Mouse (Mus musculus) c-Kit-negative CD71-positive TER-119-positive erythroid progenitor cells, embryonic 14.5 days (primary cell): Measurements from ENCODE around the gene Hexim2.

Source experiments
- DNase-seq: peaks from one replicate; pipeline ENCODE4 v3.0.0-alpha.2; 2013; ENCODE audit warnings: low read depth, low spot score

Gene Hexim2

GRCm38 (mm10) chr11:103131701-103132575 is at the start of gene Hexim2:
Gene Hexim2, plus strand, starts transcription at chr11:103132429.
- peak; percentile 50 for DNase-seq

- DNase-seq, result no peak
Measured at GRCm38 (mm10) chr11:103093306-103093705, 38.9 kb upstream of the Hexim2 start.

DNA sequence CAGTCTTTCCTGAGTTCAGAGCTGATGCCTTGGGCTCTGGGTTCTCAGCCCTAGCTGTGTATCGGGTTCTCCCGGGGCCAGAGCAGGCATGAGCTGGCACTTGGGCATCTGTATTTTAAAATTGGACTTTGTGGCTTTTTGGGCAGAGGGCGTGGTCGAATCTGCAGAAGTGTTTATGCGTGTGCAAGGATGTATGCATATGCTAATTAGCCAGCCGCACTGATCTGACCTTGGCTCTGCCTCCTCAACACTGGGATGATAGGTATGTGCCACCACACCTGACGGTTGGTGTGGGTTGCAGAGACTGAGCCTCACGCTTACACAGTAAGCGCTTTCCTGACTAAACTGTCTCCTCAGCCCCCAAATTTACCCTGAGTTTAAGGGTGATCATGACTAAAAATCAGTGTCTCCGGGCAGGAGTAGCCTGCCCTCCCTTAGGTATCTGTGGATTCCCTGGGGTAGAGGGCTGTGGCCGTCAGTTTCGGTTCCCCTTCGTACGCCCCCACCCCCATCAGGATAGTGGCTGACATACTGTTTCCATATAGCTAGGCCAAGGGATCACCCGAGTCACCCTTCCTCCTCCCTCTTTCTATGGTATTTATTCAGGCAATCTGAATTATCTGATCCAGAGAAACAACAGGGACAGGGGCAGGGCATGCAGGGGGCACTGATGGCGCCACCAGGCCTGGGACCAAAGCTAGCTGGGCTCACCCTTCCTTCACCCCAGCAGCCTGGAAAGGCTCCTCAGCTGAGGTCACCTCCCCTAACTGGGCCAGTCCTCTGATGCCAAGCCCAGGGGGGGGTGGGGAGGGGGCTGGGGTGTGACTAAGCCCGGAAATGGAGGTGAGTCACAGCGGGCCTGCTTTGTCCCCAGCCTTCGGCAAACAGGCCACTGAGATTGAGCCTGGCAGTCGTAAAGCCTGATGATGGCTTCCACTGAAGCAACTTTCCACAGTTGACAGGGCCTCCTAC is 38.1 kb upstream of the Hexim2 start:
- DNase-seq, result no peak

GRCm38 (mm10) chr11:103095107-103095670 is 37.0 kb upstream of the Hexim2 start:
- DNase-seq, result no peak

GRCm38 (mm10) chr11:103095801-103096200 is 36.4 kb upstream of the Hexim2 start:
- no peak for DNase-seq

DNA sequence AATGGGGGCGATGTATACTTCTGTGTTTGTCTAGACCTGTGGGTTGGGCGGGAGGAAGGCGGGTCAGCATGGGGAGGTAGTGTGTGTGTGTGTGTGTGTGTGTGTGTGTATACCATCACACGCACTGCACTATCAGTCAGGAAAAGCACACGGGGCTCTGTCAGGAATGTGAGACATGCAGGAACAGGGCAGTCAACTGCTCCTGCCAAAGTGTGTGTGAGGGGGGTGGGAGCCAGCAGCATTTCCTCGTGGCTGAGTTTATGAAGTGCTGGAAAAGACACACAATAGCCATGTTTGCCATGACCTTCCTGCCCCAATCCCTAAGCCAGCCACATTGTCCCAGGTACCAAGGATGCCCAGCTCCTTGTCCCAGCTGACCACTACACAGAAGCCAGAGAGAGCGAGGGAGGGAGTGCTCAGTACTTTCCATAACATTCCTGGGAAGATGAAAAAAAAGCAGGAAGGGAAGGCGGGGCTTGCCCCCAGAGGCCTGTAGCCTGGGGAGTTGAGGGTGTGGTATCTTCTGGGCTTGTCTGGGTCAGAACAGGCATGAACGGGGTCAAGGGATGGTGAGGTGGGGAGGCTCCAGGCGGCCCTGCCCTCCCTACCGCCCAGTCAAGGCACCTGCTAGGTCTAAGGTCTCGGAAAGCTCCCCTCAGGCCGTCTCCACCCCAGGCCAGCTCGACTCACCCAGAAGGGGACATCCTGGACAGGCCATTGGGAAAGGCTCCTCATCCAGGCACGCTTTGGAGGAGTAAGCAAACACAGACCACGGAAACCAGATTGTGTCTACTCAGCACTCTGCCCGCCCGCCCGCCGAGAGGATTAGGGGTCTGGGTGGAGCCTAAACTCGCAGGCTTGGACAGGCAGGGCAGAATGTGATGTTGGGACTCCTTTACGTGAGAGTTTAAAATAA is 35.0 kb upstream of the Hexim2 start:
- DNase-seq, result no peak

- no peak for DNase-seq
Measured at GRCm38 (mm10) chr11:103098531-103099190, 33.6 kb upstream of the Hexim2 start.

DNA sequence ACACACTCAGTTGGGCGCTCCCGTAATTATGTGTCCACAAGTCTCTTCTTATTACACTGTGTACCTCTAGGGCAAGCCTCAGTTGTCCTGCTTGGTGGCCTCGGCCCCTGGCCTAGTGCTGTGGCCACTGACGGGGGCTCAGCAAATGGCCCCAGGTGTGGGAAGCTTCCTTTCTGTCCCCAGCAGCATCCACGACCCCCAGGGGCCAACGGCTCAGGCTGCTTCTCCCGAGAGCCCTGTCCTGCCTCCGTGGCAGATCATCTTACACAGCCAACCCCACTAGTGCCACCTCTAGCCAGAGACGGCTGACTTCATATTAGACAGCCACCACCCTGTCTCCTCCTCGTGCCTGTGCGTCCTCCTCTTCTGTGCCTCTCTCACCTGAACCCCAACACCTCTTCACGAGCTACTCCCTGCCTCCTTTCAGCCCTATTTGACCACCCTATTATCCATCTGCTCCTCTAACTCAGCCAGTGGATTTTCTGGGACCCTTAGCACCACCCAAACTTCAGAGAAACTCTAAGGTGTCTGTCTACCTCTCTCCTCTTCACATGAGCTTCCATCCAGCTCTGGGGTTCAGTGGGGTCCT is 32.8 kb upstream of the Hexim2 start:
- no peak for DNase-seq

DNA sequence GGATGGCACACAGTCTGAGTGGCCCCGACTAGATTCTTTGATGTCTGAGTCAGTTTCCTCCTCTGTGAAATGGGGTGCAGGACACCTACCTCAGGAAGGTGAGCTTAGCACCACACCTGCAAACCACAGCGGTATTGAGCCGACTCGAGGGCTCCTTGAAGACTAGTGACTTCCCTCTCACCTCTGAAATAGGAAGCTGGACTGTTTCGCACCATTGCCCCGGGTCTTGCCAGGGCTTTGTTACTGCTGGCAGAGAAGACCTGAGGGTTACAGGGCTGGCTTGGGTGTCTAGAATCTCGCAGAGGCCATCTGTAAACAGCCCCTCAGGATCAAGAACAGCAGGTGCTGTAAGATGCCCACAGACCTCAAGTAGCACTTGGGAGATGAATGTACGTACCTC is 31.9 kb upstream of the Hexim2 start:
- no peak for DNase-seq

DNA sequence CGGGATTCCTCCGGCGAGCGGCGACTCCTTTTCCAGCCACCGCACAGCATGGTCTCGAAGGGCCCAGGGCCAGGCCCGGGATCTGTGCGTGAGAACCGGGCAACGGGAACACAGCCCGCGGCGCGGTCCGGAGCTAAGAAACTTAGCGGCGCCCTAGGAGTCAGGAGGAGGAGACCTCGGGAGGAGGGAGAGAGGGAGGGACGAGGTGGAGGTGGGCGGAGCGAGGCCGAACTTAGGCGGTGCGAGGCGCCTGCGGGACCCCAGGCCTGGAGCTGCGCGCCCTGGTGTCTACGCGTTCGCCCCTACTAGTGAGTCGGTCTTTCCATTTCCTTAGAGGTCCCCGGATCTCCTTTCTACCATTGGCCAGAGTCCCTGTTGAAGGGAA is 30.8 kb upstream of the Hexim2 start, which contains the start of the genes Plcd3 and Acbd4:
Gene Plcd3 (minus strand): TSS at position 178 of the 385 bp plus-strand sequence.
Gene Acbd4 (plus strand): TSS at position 202 of the 385 bp plus-strand sequence.
- DNase-seq, result peak; percentile 56

DNA sequence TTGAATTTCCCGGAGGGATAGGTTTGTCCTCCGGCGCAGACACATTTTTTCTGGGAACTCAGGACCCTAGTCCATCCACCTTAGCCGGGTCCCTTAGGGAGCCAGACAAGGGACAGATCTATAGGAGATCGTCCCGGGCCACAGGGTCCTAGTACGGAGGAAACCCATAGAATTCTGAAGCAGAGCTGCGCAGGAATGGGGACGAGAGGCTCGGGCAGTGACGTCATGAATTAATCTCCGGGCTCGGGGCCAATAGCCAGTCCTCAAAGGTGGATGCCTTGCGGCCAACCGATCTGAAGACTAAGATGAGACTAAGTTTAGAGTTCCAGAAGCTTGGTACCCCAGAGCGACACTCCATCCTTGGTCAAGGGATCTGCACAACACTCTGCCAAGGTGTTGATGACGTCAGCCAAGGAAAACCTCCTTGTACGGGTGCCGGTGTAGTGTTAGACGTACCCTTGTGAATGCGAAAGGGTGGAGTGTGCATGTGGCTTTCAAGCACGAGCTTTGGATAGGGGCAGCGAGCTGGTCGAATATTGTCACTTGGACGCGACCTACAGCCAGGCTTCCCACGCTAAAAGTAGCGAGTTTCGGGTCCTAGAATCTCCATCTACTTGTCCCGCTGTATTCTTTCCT is 30.2 kb upstream of the Hexim2 start:
- DNase-seq, result peak; percentile 52

DNA sequence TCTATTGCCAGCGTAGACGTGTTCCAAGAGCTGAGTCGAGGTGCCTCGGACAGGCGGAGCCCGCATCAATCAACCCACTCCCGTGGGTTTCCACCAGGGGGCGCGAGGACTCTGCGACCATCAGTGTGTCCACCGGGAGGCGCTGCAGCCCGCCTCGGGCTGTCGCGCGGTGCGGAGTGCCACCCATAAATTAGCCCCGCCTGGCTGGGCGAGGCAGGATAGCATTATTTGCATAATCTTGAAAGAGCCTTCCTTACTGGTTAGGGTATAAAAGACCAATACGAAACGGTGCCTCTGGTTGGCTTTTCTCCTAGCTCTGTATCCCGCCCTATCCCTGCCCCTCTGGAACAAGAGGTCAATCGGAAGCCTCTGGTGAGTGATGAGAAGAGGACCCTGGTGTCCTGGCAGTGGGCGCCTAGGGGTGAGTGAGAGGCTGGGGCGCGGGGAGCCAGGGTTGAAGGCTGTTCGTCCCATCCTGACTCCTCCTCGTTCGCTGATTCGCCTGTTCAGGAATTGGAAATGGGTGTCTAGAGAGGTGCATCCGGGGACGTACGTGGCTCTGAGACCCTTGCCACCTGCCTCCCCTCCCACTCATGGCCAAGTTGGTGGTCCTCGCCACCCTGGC is 29.4 kb upstream of the Hexim2 start:
- peak; percentile 96 for DNase-seq

- no peak for DNase-seq
Measured at GRCm38 (mm10) chr11:103103621-103104020, 28.6 kb upstream of the Hexim2 start.

GRCm38 (mm10) chr11:103104469-103104868 is 27.8 kb upstream of the Hexim2 start:
- DNase-seq, result peak; percentile 78

GRCm38 (mm10) chr11:103105180-103105725 is 27.0 kb upstream of the Hexim2 start:
- DNase-seq, result no peak

DNA sequence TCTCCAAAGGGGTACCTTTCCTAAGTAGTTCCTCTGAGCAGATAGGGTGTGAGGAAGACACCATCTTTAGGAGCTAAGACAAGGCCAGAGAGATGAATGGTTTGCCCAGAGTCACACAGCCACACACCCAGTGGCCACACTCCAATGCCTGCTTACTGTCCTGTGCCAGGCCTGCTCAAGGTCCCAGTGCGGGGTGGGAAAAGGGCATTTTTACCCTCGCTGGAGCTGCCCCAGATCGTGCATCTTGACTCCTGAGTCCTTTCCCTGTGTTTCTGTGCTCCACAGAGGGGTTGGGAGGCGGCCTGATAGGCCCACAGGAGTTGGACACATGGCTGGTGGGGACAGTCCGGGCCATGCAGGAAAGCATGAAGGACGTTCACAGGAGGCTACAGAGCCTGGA is 26.4 kb upstream of the Hexim2 start:
- DNase-seq, result no peak

DNA sequence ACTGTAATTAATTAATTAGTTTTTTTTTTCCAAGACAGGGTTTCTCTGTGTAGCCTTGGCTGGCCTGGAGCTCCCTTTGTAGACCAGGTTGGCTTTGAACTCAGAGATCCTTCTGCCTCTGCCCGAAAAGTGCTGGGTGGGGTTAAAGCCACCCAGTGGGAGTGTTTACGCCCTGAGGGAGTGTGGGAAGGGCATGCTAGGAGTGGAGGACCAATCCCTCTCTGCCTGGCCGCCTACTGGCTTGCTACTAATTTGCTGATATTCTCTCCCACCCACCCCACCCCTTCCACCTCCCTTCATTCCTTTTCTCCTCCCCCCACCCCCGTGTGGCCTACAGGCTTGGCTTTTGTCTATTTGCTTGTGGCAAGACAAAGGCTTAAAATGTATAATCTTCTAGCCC is 25.8 kb upstream of the Hexim2 start:
- peak; percentile 57 for DNase-seq

GRCm38 (mm10) chr11:103111301-103111700 is 20.9 kb upstream of the Hexim2 start:
- DNase-seq, result no peak
